Mouse (Mus musculus) heart, adult 2 months (tissue): ENCODE measurements around the gene Gsg1. TPM values are rescaled to one million over a fixed set of nuclear protein-coding genes. Genes with fewer than 3 reads are reported as not detected.

ENCODE experiments used
- DNase-seq, 2 experiments: peaks; one replicate each; pipeline ENCODE4 v3.0.0; 2021
- H3K27ac ChIP-seq: fragments of 200-600 bp; 2 replicates; pipeline ENCODE4 v1.8.1; 2022
- H3K27me3 ChIP-seq: fragments of 200-500 bp; 2 replicates; pipeline ENCODE4 v1.6.1; 2012; ENCODE audit warnings: mild to moderate bottlenecking, low read length, inconsistent platforms, mixed read lengths; ENCODE audit not compliant: control insufficient read depth, insufficient read depth
- H3K36me3 ChIP-seq: fragments of 200-500 bp; 2 replicates; pipeline ENCODE4 v1.6.1; 2012; ENCODE audit warnings: low read length, inconsistent platforms; ENCODE audit not compliant: control insufficient read depth, insufficient read depth
- H3K4me1 ChIP-seq: fragments of 200-500 bp; 2 replicates; pipeline ENCODE4 v1.6.1; 2011; ENCODE audit warnings: low read length; ENCODE audit not compliant: control insufficient read depth, insufficient read depth
- H3K4me3 ChIP-seq: fragments of 200-600 bp; 2 replicates; pipeline ENCODE4 v1.8.1; 2022
- H3K79me2 ChIP-seq: fragments of 200-500 bp; replicated peaks from 2 replicates; pipeline ENCODE4 v1.6.1; 2012; ENCODE audit warnings: mild to moderate bottlenecking, inconsistent platforms, low read length, moderate library complexity, mixed read lengths; ENCODE audit not compliant: control insufficient read depth, insufficient read depth
- H3K9ac ChIP-seq: fragments of 200-500 bp; 2 replicates; pipeline ENCODE4 v1.6.1; 2012; ENCODE audit warnings: low read depth, mild to moderate bottlenecking, control low read depth, inconsistent platforms, low read length, mixed read lengths
- CTCF ChIP-seq: fragments of 200-600 bp; IDR thresholded peaks from 2 replicates; pipeline ENCODE4 v1.8.1; 2022; ENCODE audit warnings: antibody characterized with exemption, mild to moderate bottlenecking, moderate library complexity
- EP300 ChIP-seq: fragments of 200-500 bp; IDR thresholded peaks from 2 replicates; pipeline ENCODE4 v1.6.1; 2011; ENCODE audit warnings: low read depth, low read length, control low read depth; ENCODE audit not compliant: insufficient read depth
- POLR2A ChIP-seq: fragments of 200-500 bp; IDR thresholded peaks from 2 replicates; pipeline ENCODE4 v1.6.1; 2011; ENCODE audit warnings: mild to moderate bottlenecking, low read depth, low read length, control low read depth; ENCODE audit not compliant: insufficient read depth
- WGBS: fragments of 180-500 bp; shearing (Covaris S2); methylation state at CpG from one replicate; pipeline ENCODE4 v1.1.7; 2018; 5-methylcytosine and 5-hydroxymethylcytosine counted together
- intact Hi-C: fragments of 180-260 bp; cut with DNase I; formaldehyde crosslinking; loops from one replicate; pipeline ENCODE4 v1.15.1; 2025
- polyA plus RNA-seq: library from polyadenylated mRNA; depleted of rRNA; stranded (reverse); fragments of >200 nt; gene quantifications from 2 replicates; pipeline ENCODE4 v1.2.3, GENCODE M21; 2012
- total RNA-seq, 2 experiments: library from RNA; stranded (reverse); gene quantifications; 2 replicates each; pipeline ENCODE4 v1.2.3; 2021

Gsg1 gene
- total and polyA plus RNA-seq, 3 experiments = 0.34 to 3.0 (median 0.68) TPM

GRCm38 (mm10) chr6:135267221-135267620 is 13.1 kb upstream of the Gsg1 start:
- intact Hi-C loops = no loop called here
- H3K36me3 ChIP-seq = no peaks in the 10 kb centered on the region

GRCm38 (mm10) chr6:135266056-135266455 is 11.9 kb upstream of the Gsg1 start:
- DNase-seq = no peak
- intact Hi-C loops = no loop called here
- no peaks in the 10 kb centered on the region for H3K79me2 ChIP-seq
- 93% methylated on average over 1 of the region's 1 CpGs for whole genome bisulfite sequencing
- TF ChIP-seq EP300 (no peak), CTCF (no peak), POLR2A (no peak)
- no peak overlapping the region for H3K4me3 ChIP-seq
- no peak overlapping the region for H3K27ac ChIP-seq
- H3K9ac ChIP-seq = no peak overlapping the region
- no peaks in the 10 kb centered on the region for H3K4me1 ChIP-seq
- H3K36me3 ChIP-seq = no peaks in the 10 kb centered on the region
- H3K27me3 ChIP-seq = no peaks in the 10 kb centered on the region

More at GRCm38 (mm10) chr6:135267221-135267620, 13.1 kb upstream of the Gsg1 start:
- Histone ChIP-seq H3K27me3 (no peaks in the 10 kb centered on the region), H3K4me1 (no peaks in the 10 kb centered on the region), H3K79me2 (no peaks in the 10 kb centered on the region), H3K27ac (no peak overlapping the region), H3K9ac (no peak overlapping the region), H3K4me3 (no peak overlapping the region)
- 79% methylated on average over 3 of the region's 3 CpGs for WGBS
- DNase-seq = no peak
- no peak for TF ChIP-seq EP300
- no peak for TF ChIP-seq POLR2A

DNA sequence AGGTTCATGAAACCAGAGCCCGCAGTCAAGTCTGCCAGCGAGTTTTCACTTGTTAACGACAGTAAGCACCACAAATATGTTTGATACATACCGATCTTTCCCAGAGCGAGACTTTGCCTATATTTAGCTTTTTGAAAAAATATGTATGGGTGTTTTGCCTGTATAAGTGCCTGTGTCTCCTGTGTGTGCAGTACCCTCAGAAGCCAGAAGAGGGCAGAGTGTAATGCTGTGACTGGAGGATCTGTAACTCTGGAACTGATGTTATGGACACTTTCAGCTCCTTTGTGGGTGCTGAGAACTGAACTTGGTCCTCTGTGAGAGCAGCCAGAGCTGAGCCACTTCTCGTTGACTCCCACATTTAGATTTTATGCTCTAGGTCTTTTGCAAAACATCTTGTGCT is 10.0 kb upstream of the Gsg1 start:
- H3K4me1 ChIP-seq = no peaks in the 10 kb centered on the region
- TF ChIP-seq EP300 (no peak), POLR2A (no peak), CTCF (peak; percentile 41)
- no peak for DNase-seq
- WGBS = 96% methylated on average over 6 of the region's 6 CpGs
- no peaks in the 10 kb centered on the region for H3K79me2 ChIP-seq
- no peak overlapping the region for H3K27ac ChIP-seq
- no peaks in the 10 kb centered on the region for H3K27me3 ChIP-seq
- H3K4me3 ChIP-seq = no peak overlapping the region
- H3K9ac ChIP-seq = no peak overlapping the region
- intact Hi-C loops = no loop called here
- no peaks in the 10 kb centered on the region for H3K36me3 ChIP-seq

GRCm38 (mm10) chr6:135262565-135262964 is 8.4 kb upstream of the Gsg1 start:
- no peak for DNase-seq
- WGBS = 61% methylated on average over 2 of the region's 2 CpGs
- no peaks in the 10 kb centered on the region for H3K27me3 ChIP-seq
- no peak for TF ChIP-seq EP300
- TF ChIP-seq POLR2A = no peak
- TF ChIP-seq CTCF = no peak
- H3K79me2 ChIP-seq = no peaks in the 10 kb centered on the region
- H3K4me3 ChIP-seq = no peak overlapping the region
- no peaks in the 10 kb centered on the region for H3K36me3 ChIP-seq
- H3K4me1 ChIP-seq = no peaks in the 10 kb centered on the region
- no peak overlapping the region for H3K27ac ChIP-seq
- intact Hi-C loops = no loop called here
- H3K9ac ChIP-seq = no peak overlapping the region

GRCm38 (mm10) chr6:135261124-135261523 is 7.0 kb upstream of the Gsg1 start:
- WGBS = 90% methylated on average over 9 of the region's 9 CpGs
- TF ChIP-seq POLR2A (no peak), CTCF (no peak), EP300 (no peak)
- Histone ChIP-seq H3K9ac (no peak overlapping the region), H3K27ac (no peak overlapping the region), H3K4me1 (no peaks in the 10 kb centered on the region), H3K27me3 (no peaks in the 10 kb centered on the region), H3K4me3 (no peak overlapping the region), H3K79me2 (no peaks in the 10 kb centered on the region), H3K36me3 (no peaks in the 10 kb centered on the region)
- intact Hi-C loops = no loop called here
- DNase-seq = no peak

DNA sequence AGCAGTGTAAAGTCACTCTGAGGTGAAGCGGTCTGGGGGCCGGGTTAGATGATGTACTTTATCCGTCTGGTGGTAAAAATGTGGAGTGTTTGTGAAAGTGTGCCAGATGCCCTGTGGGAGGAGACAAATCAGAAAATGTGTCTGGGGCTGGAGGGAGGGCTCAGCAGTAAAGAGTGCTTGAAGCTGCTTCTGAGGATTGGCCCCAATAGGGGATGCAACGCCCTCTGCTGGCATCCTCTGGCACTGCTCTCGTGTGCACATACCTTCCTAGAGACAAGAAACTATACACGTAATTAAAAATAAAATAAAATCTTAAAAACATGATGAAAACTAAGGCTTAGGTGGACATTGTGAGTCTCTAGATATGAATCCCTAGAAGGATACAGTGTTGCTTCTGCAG is 6.3 kb upstream of the Gsg1 start:
- Histone ChIP-seq H3K27me3 (no peaks in the 10 kb centered on the region), H3K4me1 (no peaks in the 10 kb centered on the region), H3K9ac (no peak overlapping the region), H3K4me3 (no peak overlapping the region), H3K36me3 (no peaks in the 10 kb centered on the region), H3K27ac (no peak overlapping the region), H3K79me2 (no peaks in the 10 kb centered on the region)
- intact Hi-C loops = no loop called here
- DNase-seq = no peak
- TF ChIP-seq CTCF (0 out of 2 replicates have a peak, but pooled peaks have one; percentile 12), POLR2A (no peak), EP300 (no peak)
- 94% methylated on average over 6 of the region's 6 CpGs for WGBS

DNA sequence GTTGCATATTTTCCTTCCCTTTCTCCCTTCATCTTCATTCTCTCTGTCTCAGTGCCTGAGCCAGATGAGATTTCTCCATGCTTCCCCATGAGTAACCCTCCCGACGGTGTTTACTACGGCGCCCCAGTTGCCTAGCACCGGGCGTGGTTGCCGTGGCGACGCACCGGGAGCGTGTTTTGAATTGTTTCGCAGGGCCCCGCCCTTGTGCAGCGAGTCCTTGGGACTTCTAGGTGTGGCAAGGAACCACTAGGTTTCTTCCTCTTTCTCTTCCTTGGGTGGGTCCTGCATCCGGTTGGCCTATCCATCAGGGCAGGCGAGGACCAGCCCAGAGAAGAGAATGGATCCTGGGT is 1.4 kb downstream of the Gsg1 start:
- no peaks in the 10 kb centered on the region for H3K79me2 ChIP-seq
- intact Hi-C loops = loop anchor here (2.0 kb wide), 1 partner anchor 70 kb away; no protein-coding TSS in a partner anchor
- DNase-seq = peak; percentile 86 to 90
- H3K27ac ChIP-seq = peak overlapping the region; percentile 32
- peaks cover 15% of the 10 kb centered on the region for H3K4me1 ChIP-seq
- H3K27me3 ChIP-seq = no peaks in the 10 kb centered on the region
- TF ChIP-seq POLR2A (no peak), EP300 (peak; percentile 37; the same call in 1 of the 2 replicates)
- H3K9ac ChIP-seq = no peak overlapping the region
- WGBS = 9% methylated on average over 16 of the region's 16 CpGs
- no peaks in the 10 kb centered on the region for H3K36me3 ChIP-seq
- 0 out of 2 replicates have a peak overlapping the region, but pooled peaks have one; percentile 5 for H3K4me3 ChIP-seq
